Mouse (Mus musculus) neural tube, embryonic 12.5 days (tissue): ENCODE measurements around the gene Plxnc1. TPM values are rescaled to one million over a fixed set of nuclear protein-coding genes. Genes with fewer than 3 reads are reported as not detected.

Experiments
- ATAC-seq: fragments of 200-750 bp; cut with Nextera tagmentation; 2 replicates; pipeline ENCODE4 v1.8.0; 2017; ENCODE audit warnings: low read depth, mild to moderate bottlenecking, moderate TSS enrichment, moderate library complexity; ENCODE audit not compliant: low FRiP score
- H3K27ac ChIP-seq: fragments of 300-500 bp; sonication (generic); 2 replicates; pipeline ENCODE4 v1.5.1; 2016
- H3K27me3 ChIP-seq: fragments of 300-500 bp; sonication (generic); replicated peaks from 2 replicates; pipeline ENCODE4 v1.6.1; 2016; ENCODE audit warnings: mild to moderate bottlenecking
- H3K36me3 ChIP-seq: fragments of 300-500 bp; sonication (generic); 2 replicates; pipeline ENCODE4 v1.6.1; 2016; ENCODE audit warnings: mild to moderate bottlenecking
- H3K4me1 ChIP-seq: fragments of 300-500 bp; sonication (generic); 2 replicates; pipeline ENCODE4 v1.6.1; 2016
- H3K4me2 ChIP-seq: fragments of 300-500 bp; sonication (generic); replicated peaks from 2 replicates; pipeline ENCODE4 v1.6.1; 2016; ENCODE audit warnings: mild to moderate bottlenecking
- H3K4me3 ChIP-seq: fragments of 300-500 bp; sonication (generic); 2 replicates; pipeline ENCODE4 v1.5.1; 2016
- H3K9ac ChIP-seq: fragments of 300-500 bp; sonication (generic); 2 replicates; pipeline ENCODE4 v1.6.1; 2016; ENCODE audit warnings: mild to moderate bottlenecking
- H3K9me3 ChIP-seq: fragments of 300-500 bp; sonication (generic); 2 replicates; pipeline ENCODE4 v1.6.1; 2016; ENCODE audit warnings: mild to moderate bottlenecking
- WGBS: fragments of 180-500 bp; shearing (Covaris S2); methylation state at CpG from one replicate; pipeline ENCODE4 v1.1.7; 2016; 5-methylcytosine and 5-hydroxymethylcytosine counted together
- polyA plus RNA-seq: library from polyadenylated mRNA; unstranded; fragments of >200 nt; fragmentation: Nextera tagmentation; extraction: Ambion mirVana; gene quantifications from 2 replicates; pipeline ENCODE4 v1.2.1, GENCODE M21; 2016

Plxnc1 gene
- polyA plus RNA-seq, 1 experiment from 2014 or later = 6.0 TPM

GRCm38 (mm10) chr10:94917354-94917753 lies 27.3 kb downstream of the Plxnc1 start:
- Histone ChIP-seq H3K4me1 (peaks cover 9% of the 10 kb centered on the region; the same call in 1 of the 2 replicates), H3K36me3 (no peaks in the 10 kb centered on the region), H3K27me3 (no peaks in the 10 kb centered on the region), H3K4me3 (no peak overlapping the region), H3K9ac (no peak overlapping the region), H3K27ac (no peak overlapping the region), H3K9me3 (no peaks in the 10 kb centered on the region), H3K4me2 (no peak overlapping the region)
- 81% methylated on average over 4 of the region's 4 CpGs for WGBS
- ATAC-seq = no peak

GRCm38 (mm10) chr10:94916610-94917009 lies 28.0 kb downstream of the Plxnc1 start:
- Histone ChIP-seq H3K4me3 (no peak overlapping the region), H3K36me3 (no peaks in the 10 kb centered on the region), H3K9me3 (no peaks in the 10 kb centered on the region), H3K27me3 (no peaks in the 10 kb centered on the region), H3K27ac (no peak overlapping the region), H3K4me2 (no peak overlapping the region), H3K4me1 (peaks cover 9% of the 10 kb centered on the region; the same call in 1 of the 2 replicates), H3K9ac (no peak overlapping the region)
- ATAC-seq = no peak
- WGBS = 91% methylated on average over 7 of the region's 7 CpGs

GRCm38 (mm10) chr10:94915746-94916145 lies 28.9 kb downstream of the Plxnc1 start:
- no peak overlapping the region for H3K4me2 ChIP-seq
- no peak for ATAC-seq
- H3K9me3 ChIP-seq = no peaks in the 10 kb centered on the region
- H3K9ac ChIP-seq = no peak overlapping the region
- no peaks in the 10 kb centered on the region for H3K36me3 ChIP-seq
- no peak overlapping the region for H3K27ac ChIP-seq
- peaks cover 9% of the 10 kb centered on the region; the same call in 1 of the 2 replicates for H3K4me1 ChIP-seq
- WGBS = 91% methylated on average over 6 of the region's 6 CpGs
- H3K27me3 ChIP-seq = no peaks in the 10 kb centered on the region
- no peak overlapping the region for H3K4me3 ChIP-seq

GRCm38 (mm10) chr10:94914081-94914480 lies 30.6 kb downstream of the Plxnc1 start:
- Histone ChIP-seq H3K27ac (no peak overlapping the region), H3K4me1 (peaks cover 9% of the 10 kb centered on the region; the same call in 1 of the 2 replicates), H3K4me2 (no peak overlapping the region), H3K4me3 (no peak overlapping the region), H3K9me3 (no peaks in the 10 kb centered on the region), H3K9ac (no peak overlapping the region), H3K36me3 (no peaks in the 10 kb centered on the region), H3K27me3 (no peaks in the 10 kb centered on the region)
- no peak for ATAC-seq
- WGBS = 91% methylated on average over 11 of the region's 11 CpGs

GRCm38 (mm10) chr10:94913336-94913739 lies 31.3 kb downstream of the Plxnc1 start:
- Histone ChIP-seq H3K4me3 (no peak overlapping the region), H3K4me1 (peaks cover 7% of the 10 kb centered on the region; the same call in 1 of the 2 replicates), H3K9ac (no peak overlapping the region), H3K4me2 (no peak overlapping the region), H3K27ac (no peak overlapping the region), H3K9me3 (no peaks in the 10 kb centered on the region), H3K36me3 (no peaks in the 10 kb centered on the region), H3K27me3 (no peaks in the 10 kb centered on the region)
- 85% methylated on average over 5 of the region's 5 CpGs for WGBS
- ATAC-seq = no peak

GRCm38 (mm10) chr10:94912551-94912950 lies 32.1 kb downstream of the Plxnc1 start:
- WGBS = 90% methylated on average over 1 of the region's 1 CpGs
- ATAC-seq = no peak
- Histone ChIP-seq H3K9ac (no peak overlapping the region), H3K27ac (no peak overlapping the region), H3K4me2 (no peak overlapping the region), H3K4me1 (no peaks in the 10 kb centered on the region), H3K36me3 (no peaks in the 10 kb centered on the region), H3K27me3 (no peaks in the 10 kb centered on the region), H3K9me3 (no peaks in the 10 kb centered on the region), H3K4me3 (no peak overlapping the region)

GRCm38 (mm10) chr10:94911102-94911501 lies 33.5 kb downstream of the Plxnc1 start:
- no peak for ATAC-seq
- no peaks in the 10 kb centered on the region for H3K36me3 ChIP-seq
- no peaks in the 10 kb centered on the region for H3K27me3 ChIP-seq
- no peak overlapping the region for H3K27ac ChIP-seq
- WGBS = 91% methylated on average over 6 of the region's 6 CpGs
- no peak overlapping the region for H3K4me2 ChIP-seq
- no peak overlapping the region for H3K4me3 ChIP-seq
- H3K9ac ChIP-seq = no peak overlapping the region
- no peaks in the 10 kb centered on the region for H3K9me3 ChIP-seq
- H3K4me1 ChIP-seq = peaks cover 6% of the 10 kb centered on the region

- ATAC-seq = no peak
- WGBS = 89% methylated on average over 4 of the region's 4 CpGs
- no peaks in the 10 kb centered on the region for H3K9me3 ChIP-seq
These were observed 34.1 kb downstream of the Plxnc1 start for GRCm38 (mm10) chr10:94910570-94910969.

GRCm38 (mm10) chr10:94909789-94910188 lies 34.8 kb downstream of the Plxnc1 start:
- Histone ChIP-seq H3K9ac (no peak overlapping the region), H3K4me2 (no peak overlapping the region), H3K9me3 (no peaks in the 10 kb centered on the region), H3K27ac (no peak overlapping the region), H3K4me1 (peaks cover 17% of the 10 kb centered on the region), H3K4me3 (no peak overlapping the region), H3K36me3 (no peaks in the 10 kb centered on the region), H3K27me3 (no peaks in the 10 kb centered on the region)
- WGBS = 44% methylated on average over 2 of the region's 2 CpGs
- ATAC-seq = no peak

More at GRCm38 (mm10) chr10:94910570-94910969, 34.1 kb downstream of the Plxnc1 start:
- Histone ChIP-seq H3K4me2 (no peak overlapping the region), H3K36me3 (no peaks in the 10 kb centered on the region), H3K27ac (no peak overlapping the region), H3K27me3 (no peaks in the 10 kb centered on the region), H3K4me3 (no peak overlapping the region), H3K4me1 (peaks cover 11% of the 10 kb centered on the region), H3K9ac (no peak overlapping the region)

- Histone ChIP-seq H3K4me3 (no peak overlapping the region), H3K4me1 (peaks cover 17% of the 10 kb centered on the region), H3K27me3 (no peaks in the 10 kb centered on the region), H3K9ac (no peak overlapping the region), H3K36me3 (no peaks in the 10 kb centered on the region), H3K4me2 (no peak overlapping the region), H3K27ac (no peak overlapping the region), H3K9me3 (no peaks in the 10 kb centered on the region)
- WGBS = 88% methylated on average over 11 of the region's 11 CpGs
- ATAC-seq = no peak
These were observed 35.5 kb downstream of the Plxnc1 start for GRCm38 (mm10) chr10:94908976-94909717.

- Histone ChIP-seq H3K27ac (peak overlapping the region; percentile 32; the same call in 1 of the 2 replicates), H3K9ac (no peak overlapping the region), H3K9me3 (no peaks in the 10 kb centered on the region), H3K36me3 (no peaks in the 10 kb centered on the region), H3K4me1 (peaks cover 17% of the 10 kb centered on the region), H3K27me3 (no peaks in the 10 kb centered on the region), H3K4me2 (peak overlapping the region; percentile 48), H3K4me3 (no peak overlapping the region)
- WGBS = 26% methylated on average over 21 of the region's 21 CpGs
- peak; percentile 89 for ATAC-seq
These were observed 38.8 kb downstream of the Plxnc1 start for GRCm38 (mm10) chr10:94905689-94906473.

GRCm38 (mm10) chr10:94905219-94905618 lies 39.4 kb downstream of the Plxnc1 start:
- Histone ChIP-seq H3K27me3 (no peaks in the 10 kb centered on the region), H3K36me3 (no peaks in the 10 kb centered on the region), H3K4me3 (no peak overlapping the region), H3K4me2 (peak overlapping the region; percentile 48), H3K27ac (peak overlapping the region; percentile 32; the same call in 1 of the 2 replicates), H3K9ac (no peak overlapping the region), H3K4me1 (peaks cover 17% of the 10 kb centered on the region), H3K9me3 (no peaks in the 10 kb centered on the region)
- ATAC-seq = peak; percentile 36
- WGBS = 21% methylated on average over 3 of the region's 5 CpGs
